Mouse (Mus musculus): ENCODE data around the gene Smarca2. TPM values are rescaled to one million over a fixed set of nuclear protein-coding genes. Genes with fewer than 3 reads are reported as not detected.

Smarca2 gene
- total RNA-seq (2021) = 85.6 and 105 TPM in 2 replicates
- long read RNA-seq, full-length matches to known transcripts = 5 of 25 reads
- long read RNA-seq, partial matches to known transcripts = 13 of 25 reads
- long read RNA-seq, other reads (novel, unspliced or antisense) = 7 of 25 reads

GRCm38 (mm10) chr19:26604755-26605300 lies at the start of gene Smarca2:
Gene Smarca2, plus strand, starts transcription at chr19:26605050.
- DNase-seq = peak; percentile 99

GRCm38 (mm10) chr19:26564850-26565249 lies 40.0 kb upstream of the Smarca2 start:
- no peak for DNase-seq

- no peak for DNase-seq
Observed at GRCm38 (mm10) chr19:26566109-26566508, 38.7 kb upstream of the Smarca2 start.

GRCm38 (mm10) chr19:26568236-26568635 lies 36.6 kb upstream of the Smarca2 start:
- DNase-seq = no peak

- no peak for DNase-seq
Observed at GRCm38 (mm10) chr19:26568941-26569340, 35.9 kb upstream of the Smarca2 start.

- no peak for DNase-seq
Observed at GRCm38 (mm10) chr19:26569461-26569860, 35.4 kb upstream of the Smarca2 start.

GRCm38 (mm10) chr19:26579645-26580044 lies 25.2 kb upstream of the Smarca2 start:
- peak; percentile 5 for DNase-seq

- DNase-seq = no peak
Observed at GRCm38 (mm10) chr19:26580061-26580460, 24.8 kb upstream of the Smarca2 start.

GRCm38 (mm10) chr19:26594661-26595060 lies 10.2 kb upstream of the Smarca2 start:
- no peak for DNase-seq

GRCm38 (mm10) chr19:26601459-26601858 lies 3.4 kb upstream of the Smarca2 start:
- DNase-seq = no peak

- no peak for DNase-seq
Observed at GRCm38 (mm10) chr19:26603296-26603860, 1.5 kb upstream of the Smarca2 start.

GRCm38 (mm10) chr19:26603906-26604754 lies 720 bp upstream of the Smarca2 start:
- peak; percentile 60 for DNase-seq

- DNase-seq = peak; percentile 62
Observed at GRCm38 (mm10) chr19:26605438-26606320, 829 bp downstream of the Smarca2 start.

GRCm38 (mm10) chr19:26606321-26607155 lies 1.7 kb downstream of the Smarca2 start:
- peak; percentile 69 for DNase-seq

- DNase-seq = peak; percentile 72
Observed at GRCm38 (mm10) chr19:26607156-26607536, 2.3 kb downstream of the Smarca2 start.

- DNase-seq = peak; percentile 55
Observed at GRCm38 (mm10) chr19:26607551-26608433, 2.9 kb downstream of the Smarca2 start.

GRCm38 (mm10) chr19:26608434-26608812 lies 3.6 kb downstream of the Smarca2 start:
- DNase-seq = no peak

GRCm38 (mm10) chr19:26609637-26610036 lies 4.8 kb downstream of the Smarca2 start:
- no peak for DNase-seq

GRCm38 (mm10) chr19:26612995-26613394 lies 8.1 kb downstream of the Smarca2 start:
- no peak for DNase-seq

- DNase-seq = peak; percentile 7
Observed at GRCm38 (mm10) chr19:26613665-26614064, 8.8 kb downstream of the Smarca2 start.
